Mouse (Mus musculus) monocyte, adult 5-6 weeks (primary cell): ENCODE data around the gene Dusp3. TPM values are rescaled to one million over a fixed set of nuclear protein-coding genes. Genes with fewer than 3 reads are reported as not detected.

ENCODE experiments used
- ATAC-seq: fragments of 153-309, 156-312 bp; replicated peaks from 2 replicates; pipeline ENCODE4 v1.8.0; 2017; ENCODE audit warnings: mild to moderate bottlenecking; ENCODE audit not compliant: low TSS enrichment, insufficient number of reproducible peaks, severe bottlenecking, poor library complexity, low FRiP score
- total RNA-seq: library from RNA; stranded (forward); fragments of 200-1000, 200-491, 200-594 nt; gene quantifications from 3 replicates; pipeline ENCODE4 v1.2.3, GENCODE M21; 2017

Gene Dusp3
- 32.4 to 36.2 TPM (median 35.3 TPM) in 3 replicates for total RNA-seq

GRCm38 (mm10) chr11:101986913-101987312 lies at the start of gene Dusp3:
Dusp3 (minus strand) TSS chr11:101987013.
- ATAC-seq: no peak

DNA sequence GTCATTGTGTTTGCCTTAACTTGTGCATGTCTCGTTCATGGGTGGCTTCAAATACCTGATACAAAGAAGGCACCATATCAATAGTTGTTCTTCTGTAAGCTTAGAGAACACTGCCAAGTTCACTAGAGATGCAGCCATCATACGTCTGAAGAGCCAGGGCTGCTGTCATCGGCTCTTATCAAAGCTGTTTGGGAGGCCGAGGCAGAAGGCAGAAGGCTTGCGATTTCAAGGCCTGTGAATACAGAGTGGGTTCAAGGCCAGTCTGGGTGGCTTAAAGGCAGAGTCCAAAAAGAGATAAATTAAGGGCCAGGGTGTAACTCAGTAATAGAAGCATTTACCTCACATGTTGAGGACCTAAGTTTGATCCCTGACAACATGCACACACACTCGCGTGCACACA lies 49.5 kb upstream of the Dusp3 start:
- ATAC-seq: no peak

DNA sequence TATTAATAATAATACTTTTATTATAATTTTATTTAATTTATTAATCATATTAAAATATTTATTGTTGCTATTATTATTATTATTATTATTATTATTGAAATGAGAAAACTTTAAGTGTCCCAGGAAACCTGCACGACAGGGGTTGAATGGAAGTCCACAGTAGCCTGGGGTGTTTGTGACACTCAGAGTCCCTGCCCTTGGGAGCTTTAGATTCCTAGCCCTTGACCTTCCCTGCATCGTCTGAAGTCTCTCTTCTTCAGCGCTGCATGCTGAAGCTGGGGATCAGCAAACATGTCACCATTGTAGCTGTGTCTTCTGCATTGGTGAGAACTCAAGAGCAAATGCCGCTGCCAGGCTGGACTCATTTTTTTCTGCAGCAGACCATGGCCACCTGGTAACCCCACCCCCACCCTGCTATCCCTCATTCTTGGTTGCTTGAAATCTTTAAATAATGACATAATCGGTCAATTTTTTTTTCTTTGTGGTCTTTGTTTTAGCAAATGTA lies 48.7 kb upstream of the Dusp3 start:
- ATAC-seq: no peak

GRCm38 (mm10) chr11:102034887-102035286 lies 48.1 kb upstream of the Dusp3 start:
- ATAC-seq: no peak

GRCm38 (mm10) chr11:102033055-102033591 lies 46.3 kb upstream of the Dusp3 start:
- ATAC-seq: no peak

DNA sequence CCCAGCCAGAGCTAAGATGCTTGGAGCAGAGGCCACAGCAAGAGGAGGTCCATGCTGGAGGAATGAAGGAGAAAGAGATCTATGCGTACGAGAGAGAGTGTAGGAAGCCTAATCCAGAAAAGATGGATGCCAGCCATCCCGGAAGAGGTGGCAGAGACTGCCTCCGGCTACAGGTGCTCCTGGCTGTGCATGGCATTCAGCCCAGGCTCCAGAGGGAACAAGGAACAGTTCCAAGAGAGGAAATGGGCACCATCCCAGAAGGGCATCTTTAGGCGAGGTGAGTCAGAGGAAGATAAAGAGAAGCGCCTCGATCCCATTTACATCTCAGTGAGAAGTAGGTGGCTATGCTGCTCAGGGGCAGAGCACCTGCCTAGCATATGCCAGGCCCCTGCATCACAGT lies 44.3 kb upstream of the Dusp3 start:
- ATAC-seq: no peak

- no peak for ATAC-seq
Measured at GRCm38 (mm10) chr11:102029966-102030365, 43.2 kb upstream of the Dusp3 start.

- ATAC-seq: no peak
Measured at GRCm38 (mm10) chr11:102029304-102029703, 42.5 kb upstream of the Dusp3 start.

- ATAC-seq: no peak
Measured at GRCm38 (mm10) chr11:102028087-102028816, 41.4 kb upstream of the Dusp3 start, which contains the start of gene Mpp3. Mpp3 (minus strand) TSS chr11:102028461.

GRCm38 (mm10) chr11:102027361-102028017 lies 40.7 kb upstream of the Dusp3 start:
- no peak for ATAC-seq

GRCm38 (mm10) chr11:102026694-102027360 lies 40.0 kb upstream of the Dusp3 start:
- no peak for ATAC-seq

DNA sequence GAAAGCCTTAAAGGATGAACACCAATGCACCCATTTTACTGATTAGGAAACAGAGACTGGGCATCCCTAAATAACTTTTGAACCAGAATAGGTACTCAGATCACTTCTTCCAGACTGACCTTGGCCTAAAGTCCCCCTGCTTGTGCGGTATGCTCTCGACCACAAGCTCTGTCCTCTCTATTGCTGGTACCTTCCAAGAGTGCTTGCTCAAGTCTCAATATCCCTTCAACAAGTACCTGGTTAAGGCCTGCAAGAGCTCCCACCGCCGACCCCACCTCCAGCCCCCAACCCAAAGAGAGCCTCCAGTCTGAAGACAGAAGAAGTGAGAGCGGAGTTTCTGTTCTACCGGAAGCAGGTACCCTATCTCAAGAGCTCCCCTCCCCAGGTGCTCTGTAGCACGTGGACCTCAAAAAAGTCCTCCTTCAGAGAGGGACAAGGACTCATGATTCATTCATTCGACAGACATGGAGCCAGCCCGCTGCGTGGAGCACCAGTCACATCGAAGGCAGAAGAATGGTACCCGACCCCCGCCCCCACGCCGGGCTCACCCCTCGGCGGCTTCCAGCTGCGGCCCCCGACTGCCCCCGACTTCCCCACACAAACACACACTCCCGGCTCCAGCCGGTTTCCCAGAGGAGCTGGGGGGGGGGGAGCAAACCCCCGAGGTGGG lies 39.3 kb upstream of the Dusp3 start:
- ATAC-seq: no peak

DNA sequence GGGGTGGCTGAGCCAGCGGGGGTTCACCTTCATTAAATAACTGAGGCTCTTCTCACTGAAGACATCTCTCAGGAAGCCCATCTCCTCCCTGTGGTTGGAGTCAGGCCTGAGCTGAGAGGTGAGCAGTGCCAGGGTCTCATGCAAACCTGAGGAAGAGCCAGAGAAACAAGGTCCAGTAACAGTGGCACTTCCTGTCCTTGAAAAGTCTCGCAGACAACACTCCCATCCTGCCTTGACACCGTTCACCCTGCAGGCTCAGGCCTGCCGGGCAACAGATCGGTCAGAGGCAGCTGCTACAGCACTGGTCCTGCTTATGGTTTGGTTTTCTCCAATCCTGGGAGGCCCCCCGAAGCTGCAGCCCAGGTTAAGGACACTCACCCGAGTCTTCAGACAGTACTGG lies 38.5 kb upstream of the Dusp3 start:
- no peak for ATAC-seq

DNA sequence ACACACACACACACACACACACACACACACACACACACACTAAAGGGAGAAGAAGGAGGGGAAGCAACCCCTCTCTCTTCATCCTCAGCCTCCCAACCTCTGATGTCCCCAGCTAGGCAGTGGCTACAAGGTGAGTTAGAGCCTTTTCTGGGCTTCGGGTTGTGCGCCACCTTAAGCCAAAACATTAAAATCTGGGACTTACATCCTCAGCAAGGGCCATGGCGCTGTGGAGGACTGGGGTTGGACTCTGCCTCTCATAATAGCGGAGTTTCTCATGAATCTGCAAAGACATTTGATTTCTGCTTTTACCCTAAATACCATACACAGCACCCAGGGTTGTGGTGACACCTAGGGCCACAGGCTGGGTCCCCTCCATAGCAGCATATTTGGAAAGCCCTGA lies 38.1 kb upstream of the Dusp3 start:
- no peak for ATAC-seq

DNA sequence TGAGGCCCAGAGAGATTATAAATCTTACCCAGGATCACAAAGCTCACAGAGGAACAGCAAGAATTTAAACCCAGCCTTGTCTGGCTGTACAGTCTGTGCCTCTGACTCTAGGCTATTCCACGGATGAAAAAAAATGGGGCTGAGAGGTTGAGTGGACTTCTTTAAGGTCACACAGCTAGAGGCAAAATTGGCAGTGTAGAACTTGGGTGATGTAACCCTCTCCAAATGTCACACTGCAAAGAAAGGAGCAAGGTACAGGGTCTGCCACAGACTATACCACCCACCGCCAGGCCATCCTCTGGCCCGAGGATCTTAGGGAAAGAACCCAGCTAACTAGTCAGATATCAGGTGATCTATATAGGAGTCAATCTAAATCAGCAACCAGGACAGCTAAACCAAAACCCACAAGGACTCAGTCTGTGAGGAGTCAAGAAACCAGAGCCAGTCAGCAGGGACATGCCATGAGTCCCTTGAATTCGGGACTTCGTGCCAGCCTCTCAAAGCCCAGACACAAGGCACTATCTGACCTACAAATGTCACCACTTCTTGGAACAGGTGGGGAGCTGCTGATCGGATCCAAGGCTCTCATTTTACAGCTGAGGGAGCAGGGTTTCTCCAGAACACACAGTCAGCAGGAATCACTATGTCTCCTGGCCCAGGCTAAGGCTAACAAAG lies 37.4 kb upstream of the Dusp3 start:
- no peak for ATAC-seq

GRCm38 (mm10) chr11:102023406-102023805 lies 36.6 kb upstream of the Dusp3 start:
- no peak for ATAC-seq

- no peak for ATAC-seq
Measured at GRCm38 (mm10) chr11:102021196-102021595, 34.4 kb upstream of the Dusp3 start.

DNA sequence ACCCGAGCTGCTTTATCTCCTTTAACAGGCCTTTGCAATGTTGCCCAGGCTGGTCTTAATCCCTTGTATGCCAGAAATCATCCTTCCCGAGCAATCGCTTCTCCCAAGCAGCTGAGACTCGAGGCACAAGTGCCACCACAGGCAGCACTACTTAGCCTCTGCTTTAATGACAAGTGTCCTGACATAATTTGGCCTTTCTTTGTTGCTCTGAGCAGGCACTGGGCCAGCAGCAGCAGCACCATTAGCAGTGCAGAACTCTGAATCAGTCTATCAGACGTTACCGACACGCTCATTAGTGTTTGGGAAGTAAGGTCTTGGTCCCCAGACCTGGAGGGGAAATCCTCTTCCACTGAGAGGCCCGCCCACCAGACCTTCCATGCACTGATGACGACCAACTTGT lies 32.9 kb upstream of the Dusp3 start:
- ATAC-seq: no peak
